Mouse (Mus musculus): Measurements from ENCODE around the gene Slc7a11. TPM values are rescaled to one million over a fixed set of nuclear protein-coding genes. Genes with fewer than 3 reads are reported as not detected.

Slc7a11 gene
- polyA plus RNA-seq, 1 experiment from 2014 or later, result 3.4 TPM

GRCm38 (mm10) chr3:50132204-50132603 is 311.2 kb downstream of the Slc7a11 start:
- Histone ChIP-seq H3K4me2 (replicated peaks) (no peak overlapping the region), H3K4me1 (no peaks in the 10 kb centered on the region), H3K4me3 (replicated peaks) (no peak overlapping the region), H3K27me3 (no peaks in the 10 kb centered on the region), H3K9ac (no peak overlapping the region), H3K9me3 (replicated peaks) (no peaks in the 10 kb centered on the region), H3K27ac (replicated peaks) (no peak overlapping the region), H3K36me3 (no peaks in the 10 kb centered on the region)
- no peak for ATAC-seq (ENCODE audit: insufficient number of reproducible peaks, low FRiP score, low TSS enrichment, low read depth)
- 72% methylated on average over 5 of the region's 5 CpGs for WGBS

GRCm38 (mm10) chr3:50130319-50130718 is 313.1 kb downstream of the Slc7a11 start:
- H3K4me2 ChIP-seq (replicated peaks), result no peak overlapping the region
- no peaks in the 10 kb centered on the region for H3K36me3 ChIP-seq
- H3K27ac ChIP-seq (replicated peaks), result no peak overlapping the region
- no peak for ATAC-seq (ENCODE audit: insufficient number of reproducible peaks, low FRiP score, low TSS enrichment, low read depth)
- no peaks in the 10 kb centered on the region for H3K4me1 ChIP-seq
- no peak overlapping the region for H3K4me3 ChIP-seq (replicated peaks)
- H3K27me3 ChIP-seq, result no peaks in the 10 kb centered on the region
- 87% methylated on average over 2 of the region's 2 CpGs for WGBS
- no peaks in the 10 kb centered on the region for H3K9me3 ChIP-seq (replicated peaks)
- H3K9ac ChIP-seq, result no peak overlapping the region

DNA sequence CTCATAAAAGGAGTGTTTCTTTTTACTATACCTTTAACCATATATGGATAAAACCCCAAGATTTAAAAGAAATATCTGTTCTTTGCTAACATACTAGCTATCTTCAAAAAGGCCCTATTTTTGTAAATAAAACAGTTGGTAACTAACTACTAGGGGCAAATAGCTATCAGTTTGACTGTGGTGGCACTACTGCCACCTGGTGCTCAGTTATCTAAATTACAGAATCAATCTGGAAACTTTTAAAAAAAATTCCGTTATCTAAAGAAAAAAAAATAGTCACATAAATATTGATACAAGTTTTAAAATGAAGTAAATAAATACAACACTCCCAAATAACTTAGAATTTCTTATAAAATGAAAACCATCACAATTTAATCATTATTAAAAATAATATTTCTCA is 322.4 kb downstream of the Slc7a11 start:
- H3K4me1 ChIP-seq, result no peaks in the 10 kb centered on the region
- no peak for ATAC-seq (ENCODE audit: insufficient number of reproducible peaks, low FRiP score, low TSS enrichment, low read depth)
- WGBS, result 43% methylated on average over 1 of the region's 1 CpGs

DNA sequence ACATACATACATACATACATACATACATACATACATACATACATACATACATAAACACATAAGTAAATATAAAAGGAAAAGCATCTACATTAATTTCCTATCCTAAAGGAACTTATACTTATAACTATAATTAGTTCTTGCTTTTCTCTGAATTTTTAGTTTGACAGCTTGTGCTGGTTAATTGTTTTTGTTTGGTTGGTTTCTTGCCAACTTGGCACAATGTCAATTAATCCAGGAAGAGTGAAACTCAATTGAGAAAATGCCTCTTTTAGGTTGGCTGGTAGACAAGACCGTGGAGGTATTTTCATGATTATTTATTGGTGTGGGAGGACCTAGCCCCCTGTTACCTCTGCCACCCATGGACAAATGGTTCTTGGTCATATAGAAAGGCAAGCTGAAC is 327.1 kb downstream of the Slc7a11 start:
- no peaks in the 10 kb centered on the region for H3K36me3 ChIP-seq
- H3K27ac ChIP-seq (replicated peaks), result no peak overlapping the region
- no peaks in the 10 kb centered on the region for H3K4me1 ChIP-seq
- H3K4me2 ChIP-seq (replicated peaks), result no peak overlapping the region
- no peaks in the 10 kb centered on the region for H3K9me3 ChIP-seq (replicated peaks)
- 60% methylated on average over 1 of the region's 1 CpGs for WGBS
- no peak for ATAC-seq (ENCODE audit: insufficient number of reproducible peaks, low FRiP score, low TSS enrichment, low read depth)
- H3K9ac ChIP-seq, result no peak overlapping the region
- no peak overlapping the region for H3K4me3 ChIP-seq (replicated peaks)
- H3K27me3 ChIP-seq, result no peaks in the 10 kb centered on the region

More for the DNA sequence above, 322.4 kb downstream of the Slc7a11 start:
- no peaks in the 10 kb centered on the region for H3K9me3 ChIP-seq (replicated peaks)
- H3K9ac ChIP-seq, result no peak overlapping the region
- no peak overlapping the region for H3K4me3 ChIP-seq (replicated peaks)
- no peak overlapping the region for H3K27ac ChIP-seq (replicated peaks)
- no peaks in the 10 kb centered on the region for H3K36me3 ChIP-seq
- H3K27me3 ChIP-seq, result no peaks in the 10 kb centered on the region
- H3K4me2 ChIP-seq (replicated peaks), result no peak overlapping the region

DNA sequence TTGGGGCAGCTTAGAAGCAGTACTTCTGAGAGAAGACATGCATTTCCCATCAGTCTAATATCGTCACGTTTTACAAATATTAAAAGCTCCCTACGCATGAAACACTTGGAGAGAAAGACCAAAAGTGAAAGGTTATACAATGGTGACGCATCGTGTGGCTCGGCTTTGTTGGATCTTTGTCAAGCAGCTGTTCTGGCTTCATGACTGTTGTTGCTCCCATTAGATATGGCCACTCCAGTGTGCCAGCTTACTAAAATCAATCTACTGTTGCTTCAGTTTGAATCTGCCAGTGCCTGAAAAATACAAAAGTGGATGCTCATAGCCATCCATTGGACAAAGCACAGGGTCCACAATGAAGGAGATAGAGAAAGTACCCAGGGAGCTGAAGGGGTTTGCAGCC is 337.9 kb downstream of the Slc7a11 start:
- Histone ChIP-seq H3K9ac (no peak overlapping the region), H3K9me3 (replicated peaks) (no peaks in the 10 kb centered on the region), H3K4me2 (replicated peaks) (no peak overlapping the region), H3K4me3 (replicated peaks) (no peak overlapping the region), H3K4me1 (no peaks in the 10 kb centered on the region), H3K27me3 (no peaks in the 10 kb centered on the region), H3K27ac (replicated peaks) (no peak overlapping the region), H3K36me3 (no peaks in the 10 kb centered on the region)
- 74% methylated on average over 6 of the region's 6 CpGs for WGBS
- no peak for ATAC-seq (ENCODE audit: insufficient number of reproducible peaks, low FRiP score, low TSS enrichment, low read depth)

- H3K9ac ChIP-seq, result no peak overlapping the region
- H3K27ac ChIP-seq (replicated peaks), result no peak overlapping the region
- no peaks in the 10 kb centered on the region for H3K4me1 ChIP-seq
- H3K4me2 ChIP-seq (replicated peaks), result no peak overlapping the region
- 86% methylated on average over 7 of the region's 7 CpGs for WGBS
- no peaks in the 10 kb centered on the region for H3K36me3 ChIP-seq
- no peak for ATAC-seq (ENCODE audit: insufficient number of reproducible peaks, low FRiP score, low TSS enrichment, low read depth)
- no peaks in the 10 kb centered on the region for H3K9me3 ChIP-seq (replicated peaks)
- H3K27me3 ChIP-seq, result no peaks in the 10 kb centered on the region
- no peak overlapping the region for H3K4me3 ChIP-seq (replicated peaks)
Measured at GRCm38 (mm10) chr3:50094404-50095092, 348.9 kb downstream of the Slc7a11 start.

DNA sequence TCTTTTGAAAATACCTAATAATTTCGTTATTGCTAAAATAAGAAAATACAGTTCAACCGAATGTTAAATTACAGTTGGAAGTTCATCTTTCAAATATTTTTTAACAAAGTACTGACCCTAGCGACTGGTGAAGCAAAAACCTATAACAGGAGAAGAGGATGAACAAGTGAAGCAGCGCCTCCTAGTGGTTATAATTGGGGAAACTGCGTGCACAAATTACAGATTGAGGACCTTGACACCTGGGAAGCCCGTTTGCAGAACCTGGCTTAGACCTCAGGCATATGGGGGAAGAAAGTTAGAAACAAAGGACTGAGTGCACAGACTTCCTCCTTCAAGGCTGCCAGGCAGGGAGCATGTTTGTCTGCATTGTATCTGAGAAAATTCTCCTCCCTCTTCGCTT is 366.4 kb downstream of the Slc7a11 start:
- WGBS, result 14% methylated on average over 7 of the region's 7 CpGs
- Histone ChIP-seq H3K4me1 (no peaks in the 10 kb centered on the region), H3K9me3 (replicated peaks) (no peaks in the 10 kb centered on the region), H3K4me3 (replicated peaks) (no peak overlapping the region), H3K27ac (replicated peaks) (no peak overlapping the region), H3K4me2 (replicated peaks) (no peak overlapping the region), H3K27me3 (no peaks in the 10 kb centered on the region), H3K9ac (no peak overlapping the region), H3K36me3 (no peaks in the 10 kb centered on the region)
- ATAC-seq (ENCODE audit: insufficient number of reproducible peaks, low FRiP score, low TSS enrichment, low read depth), result no peak; the same call in 1 of the 2 replicates

GRCm38 (mm10) chr3:50063396-50063795 is 380.0 kb downstream of the Slc7a11 start:
- no peak overlapping the region for H3K4me2 ChIP-seq (replicated peaks)
- no peak for ATAC-seq (ENCODE audit: insufficient number of reproducible peaks, low FRiP score, low TSS enrichment, low read depth)
- H3K9me3 ChIP-seq (replicated peaks), result no peaks in the 10 kb centered on the region
- no peaks in the 10 kb centered on the region for H3K4me1 ChIP-seq
- no peaks in the 10 kb centered on the region for H3K36me3 ChIP-seq
- 82% methylated on average over 4 of the region's 4 CpGs for WGBS
- H3K27me3 ChIP-seq, result no peaks in the 10 kb centered on the region
- no peak overlapping the region for H3K9ac ChIP-seq
- H3K27ac ChIP-seq (replicated peaks), result no peak overlapping the region
- no peak overlapping the region for H3K4me3 ChIP-seq (replicated peaks)

DNA sequence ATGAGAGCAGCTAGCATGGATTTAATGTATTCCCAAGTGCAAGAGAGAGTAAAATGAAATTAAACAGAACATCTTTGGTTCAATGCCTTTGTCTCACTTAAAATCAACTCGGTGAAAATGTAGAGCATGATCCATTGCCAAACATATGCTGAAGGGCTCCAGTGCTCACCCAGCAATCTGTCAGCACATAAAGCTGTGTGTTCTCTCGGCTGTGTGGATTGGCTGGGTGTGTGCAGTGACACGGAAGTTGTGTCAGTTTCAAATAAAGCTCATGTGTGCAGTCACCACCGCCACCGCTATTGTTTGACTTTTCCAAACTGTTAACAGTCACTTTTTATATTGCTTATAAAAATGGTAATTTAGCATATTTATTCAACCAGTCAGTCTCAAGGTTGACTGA is 398.7 kb downstream of the Slc7a11 start:
- Histone ChIP-seq H3K36me3 (no peaks in the 10 kb centered on the region), H3K4me1 (no peaks in the 10 kb centered on the region), H3K4me2 (replicated peaks) (no peak overlapping the region), H3K27me3 (no peaks in the 10 kb centered on the region), H3K9ac (no peak overlapping the region), H3K9me3 (replicated peaks) (no peaks in the 10 kb centered on the region), H3K4me3 (replicated peaks) (no peak overlapping the region), H3K27ac (replicated peaks) (no peak overlapping the region; the same call in 1 of the 2 replicates)
- peak; percentile 81 for ATAC-seq (ENCODE audit: insufficient number of reproducible peaks, low FRiP score, low TSS enrichment, low read depth)
- WGBS, result 36% methylated on average over 5 of the region's 5 CpGs

- no peak overlapping the region for H3K27ac ChIP-seq (replicated peaks)
- H3K4me2 ChIP-seq (replicated peaks), result no peak overlapping the region
- H3K9me3 ChIP-seq (replicated peaks), result no peaks in the 10 kb centered on the region
- no peaks in the 10 kb centered on the region for H3K36me3 ChIP-seq
- no peak for ATAC-seq (ENCODE audit: insufficient number of reproducible peaks, low FRiP score, low TSS enrichment, low read depth)
- H3K9ac ChIP-seq, result no peak overlapping the region
- H3K27me3 ChIP-seq, result no peaks in the 10 kb centered on the region
- no peaks in the 10 kb centered on the region for H3K4me1 ChIP-seq
- H3K4me3 ChIP-seq (replicated peaks), result no peak overlapping the region
Measured at GRCm38 (mm10) chr3:50044160-50044559, 399.3 kb downstream of the Slc7a11 start.

GRCm38 (mm10) chr3:50041141-50041540 is 402.3 kb downstream of the Slc7a11 start:
- Histone ChIP-seq H3K27ac (replicated peaks) (peak overlapping the region; percentile 48; the same call in 1 of the 2 replicates), H3K4me3 (replicated peaks) (no peak overlapping the region), H3K9me3 (replicated peaks) (no peaks in the 10 kb centered on the region), H3K4me2 (replicated peaks) (no peak overlapping the region), H3K36me3 (no peaks in the 10 kb centered on the region), H3K9ac (no peak overlapping the region), H3K27me3 (no peaks in the 10 kb centered on the region), H3K4me1 (peaks cover 2% of the 10 kb centered on the region; the same call in 1 of the 2 replicates)
- WGBS, result 38% methylated on average over 2 of the region's 2 CpGs
- no peak for ATAC-seq (ENCODE audit: insufficient number of reproducible peaks, low FRiP score, low TSS enrichment, low read depth)

DNA sequence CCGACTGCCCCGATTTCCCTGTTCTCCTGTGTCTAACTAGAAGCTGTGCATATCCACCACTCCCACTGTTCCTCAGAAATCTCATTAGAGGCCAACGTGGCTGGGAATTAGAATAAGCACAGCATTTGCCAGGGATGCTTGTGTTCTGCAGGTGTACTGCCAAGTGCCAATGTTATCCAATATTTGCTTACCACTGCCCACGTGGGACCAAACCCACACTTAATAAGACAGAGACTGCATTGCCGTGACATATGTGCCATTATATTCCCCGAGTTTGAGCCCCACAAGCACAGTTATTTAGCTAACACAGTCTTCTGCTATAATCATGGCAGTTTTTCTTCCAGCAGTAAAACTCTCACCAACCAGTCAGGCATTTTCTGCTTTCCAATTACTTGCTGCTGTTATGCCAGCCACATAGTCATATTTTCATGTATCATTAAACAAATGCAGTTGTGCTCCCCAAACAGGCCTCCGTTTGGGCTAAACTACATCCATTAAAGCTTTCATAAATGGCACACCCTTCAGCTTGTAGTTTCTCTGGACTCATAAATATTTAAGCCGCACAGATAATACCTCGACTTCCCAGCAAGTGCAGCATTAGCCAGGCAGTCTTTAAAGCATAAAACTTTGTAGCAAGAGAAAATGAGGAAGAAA is 407.4 kb downstream of the Slc7a11 start:
- H3K4me1 ChIP-seq, result peaks cover 11% of the 10 kb centered on the region; the same call in 1 of the 2 replicates
- H3K9ac ChIP-seq, result no peak overlapping the region
- H3K27ac ChIP-seq (replicated peaks), result no peak overlapping the region
- no peaks in the 10 kb centered on the region for H3K27me3 ChIP-seq
- H3K4me2 ChIP-seq (replicated peaks), result no peak overlapping the region
- no peaks in the 10 kb centered on the region for H3K36me3 ChIP-seq
- no peaks in the 10 kb centered on the region for H3K9me3 ChIP-seq (replicated peaks)
- 57% methylated on average over 9 of the region's 9 CpGs for WGBS
- ATAC-seq (ENCODE audit: insufficient number of reproducible peaks, low FRiP score, low TSS enrichment, low read depth), result no peak
- H3K4me3 ChIP-seq (replicated peaks), result no peak overlapping the region
